Mouse (Mus musculus): ENCODE data around the gene Lmx1b. TPM values are rescaled to one million over a fixed set of nuclear protein-coding genes. Genes with fewer than 3 reads are reported as not detected.

Gene Lmx1b
- polyA plus RNA-seq, 1 experiment from 2014 or later = not detected

DNA sequence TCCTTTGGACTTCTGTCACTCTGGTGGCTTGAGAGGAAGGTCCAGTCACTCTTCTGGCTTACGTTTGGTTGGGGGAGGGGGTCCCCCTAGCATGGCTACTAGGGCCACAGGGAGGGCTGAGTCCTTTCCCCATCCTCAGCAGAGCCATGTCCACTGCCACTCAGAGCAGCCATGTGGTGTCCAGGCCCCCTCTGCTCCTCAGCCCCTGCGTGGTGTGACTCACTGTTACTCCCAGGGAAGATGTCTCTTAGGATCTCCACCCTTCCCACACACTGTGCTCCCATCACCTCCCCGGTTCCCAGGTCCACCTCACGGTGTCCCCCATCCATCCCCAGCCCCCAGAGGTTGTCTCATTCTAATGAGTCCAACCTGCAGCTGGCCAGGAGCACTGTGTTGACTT is 24.4 kb upstream of the Lmx1b start:
- H3K4me2 ChIP-seq (replicated peaks; ENCODE audit: low read depth) = no peak overlapping the region
- ATAC-seq (ENCODE audit: low FRiP score, low TSS enrichment) (0 out of 2 replicates have a peak, but pooled peaks have one; percentile 19), DNase-seq (ENCODE audit: low spot score) (no peak)
- no peak overlapping the region for H3K9ac ChIP-seq (ENCODE audit: low read length)
- H3K36me3 ChIP-seq (ENCODE audit: control insufficient read depth, insufficient read depth, low read length) = no peaks in the 10 kb centered on the region
- H3K27me3 ChIP-seq (ENCODE audit: control insufficient read depth, insufficient read depth, low read length) = no peaks in the 10 kb centered on the region
- TF ChIP-seq CTCF (IDR thresholded peaks at IDR 0.05; ENCODE audit: low read depth) = no peak
- TF ChIP-seq EP300 (optimal IDR thresholded peaks at IDR 0.05) = no peak
- 74% methylated on average over 4 of the region's 4 CpGs for WGBS
- H3K9me3 ChIP-seq (ENCODE audit: control insufficient read depth, low read length) = no peaks in the 10 kb centered on the region
- H3K27ac ChIP-seq (replicated peaks) = no peak overlapping the region
- H3K4me1 ChIP-seq (replicated peaks; ENCODE audit: control insufficient read depth, insufficient read depth) = peaks cover 5% of the 10 kb centered on the region; the same call in 1 of the 2 replicates
- no peak overlapping the region for H3K4me3 ChIP-seq (ENCODE audit: low read depth, low read length)

DNA sequence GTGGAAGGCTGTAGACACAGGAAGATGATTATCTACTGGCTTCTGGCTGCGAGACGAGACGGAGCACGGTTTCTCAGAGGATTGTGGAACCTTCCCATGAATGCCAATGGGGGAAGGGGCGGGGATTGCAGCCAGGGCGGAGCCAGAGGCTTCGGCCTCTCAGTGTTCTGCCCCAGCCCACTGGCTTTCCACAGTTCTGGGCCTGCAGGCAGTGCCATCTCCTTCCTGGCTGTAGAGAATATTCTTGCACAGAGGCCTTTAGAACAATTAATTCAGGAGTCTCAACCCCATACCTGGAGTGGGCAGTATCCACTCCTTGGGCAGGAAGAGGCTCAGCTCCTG is 18.9 kb upstream of the Lmx1b start:
- H3K27me3 ChIP-seq (ENCODE audit: control insufficient read depth, insufficient read depth, low read length) = no peaks in the 10 kb centered on the region
- no peaks in the 10 kb centered on the region for H3K36me3 ChIP-seq (ENCODE audit: control insufficient read depth, insufficient read depth, low read length)
- ATAC-seq (ENCODE audit: low FRiP score, low TSS enrichment) = peak; percentile 68
- H3K4me2 ChIP-seq (replicated peaks; ENCODE audit: low read depth) = peak overlapping the region; percentile 28; the same call in 1 of the 2 replicates
- peak; percentile 56 for DNase-seq (ENCODE audit: low spot score)
- H3K4me1 ChIP-seq (replicated peaks; ENCODE audit: control insufficient read depth, insufficient read depth) = no peaks in the 10 kb centered on the region
- no peak overlapping the region for H3K9ac ChIP-seq (ENCODE audit: low read length)
- no peaks in the 10 kb centered on the region for H3K9me3 ChIP-seq (ENCODE audit: control insufficient read depth, low read length)
- H3K4me3 ChIP-seq (ENCODE audit: low read depth, low read length) = no peak overlapping the region
- no peak overlapping the region for H3K27ac ChIP-seq (replicated peaks)
- 3% methylated on average over 7 of the region's 7 CpGs for WGBS
- no peak for TF ChIP-seq CTCF (IDR thresholded peaks at IDR 0.05; ENCODE audit: low read depth)
- TF ChIP-seq EP300 (optimal IDR thresholded peaks at IDR 0.05) = no peak

DNA sequence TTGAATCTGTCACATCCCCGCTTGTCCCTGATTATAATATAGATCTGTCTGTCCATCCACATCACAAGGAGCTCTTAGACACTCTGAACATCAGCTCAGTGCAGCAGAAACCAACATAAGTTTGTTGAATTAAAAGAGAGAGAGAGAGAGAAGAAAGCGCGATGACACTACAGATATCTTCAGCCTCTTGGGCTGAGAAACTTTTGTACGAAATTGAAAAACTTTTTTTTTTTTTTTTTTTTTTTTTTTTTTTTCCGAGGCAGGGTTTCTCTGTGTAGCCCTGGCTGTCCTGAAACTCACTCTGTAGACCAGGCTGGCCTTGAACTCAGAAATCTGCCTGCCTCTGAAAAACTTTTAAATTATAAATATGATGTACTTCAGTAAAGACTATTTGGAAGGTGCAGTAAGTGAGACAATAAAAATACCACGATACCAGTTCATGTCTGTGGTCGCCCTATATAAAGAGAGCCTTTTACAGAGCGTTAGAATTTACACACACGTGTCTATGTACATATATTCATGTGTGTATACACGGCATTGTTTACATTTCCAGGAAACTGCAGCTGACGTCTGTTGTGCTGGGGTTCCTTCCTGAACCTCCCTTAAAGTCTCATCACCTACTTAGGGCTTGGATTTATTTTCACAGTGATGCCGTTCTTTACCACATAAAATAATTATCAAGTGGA is 18.4 kb upstream of the Lmx1b start:
- Histone ChIP-seq H3K27me3 (ENCODE audit: control insufficient read depth, insufficient read depth, low read length) (no peaks in the 10 kb centered on the region), H3K9ac (ENCODE audit: low read length) (no peak overlapping the region), H3K27ac (replicated peaks) (no peak overlapping the region), H3K4me2 (replicated peaks; ENCODE audit: low read depth) (peak overlapping the region; percentile 28; the same call in 1 of the 2 replicates), H3K9me3 (ENCODE audit: control insufficient read depth, low read length) (no peaks in the 10 kb centered on the region), H3K36me3 (ENCODE audit: control insufficient read depth, insufficient read depth, low read length) (no peaks in the 10 kb centered on the region), H3K4me1 (replicated peaks; ENCODE audit: control insufficient read depth, insufficient read depth) (no peaks in the 10 kb centered on the region), H3K4me3 (ENCODE audit: low read depth, low read length) (no peak overlapping the region)
- 41% methylated on average over 11 of the region's 12 CpGs for WGBS
- no peak for TF ChIP-seq EP300 (optimal IDR thresholded peaks at IDR 0.05)
- no peak for TF ChIP-seq CTCF (IDR thresholded peaks at IDR 0.05; ENCODE audit: low read depth)
- ATAC-seq (ENCODE audit: low FRiP score, low TSS enrichment) (peak; percentile 42), DNase-seq (ENCODE audit: low spot score) (no peak)

- Histone ChIP-seq H3K27me3 (ENCODE audit: control insufficient read depth, insufficient read depth, low read length) (no peaks in the 10 kb centered on the region), H3K36me3 (ENCODE audit: control insufficient read depth, insufficient read depth, low read length) (no peaks in the 10 kb centered on the region), H3K4me2 (replicated peaks; ENCODE audit: low read depth) (no peak overlapping the region), H3K4me3 (ENCODE audit: low read depth, low read length) (no peak overlapping the region), H3K27ac (replicated peaks) (no peak overlapping the region), H3K9me3 (ENCODE audit: control insufficient read depth, low read length) (no peaks in the 10 kb centered on the region), H3K4me1 (replicated peaks; ENCODE audit: control insufficient read depth, insufficient read depth) (no peaks in the 10 kb centered on the region), H3K9ac (ENCODE audit: low read length) (no peak overlapping the region)
- no peak for DNase-seq (ENCODE audit: low spot score)
- 76% methylated on average over 22 of the region's 22 CpGs for WGBS
- TF ChIP-seq EP300 (optimal IDR thresholded peaks at IDR 0.05) = no peak
- peak; percentile 33 for TF ChIP-seq CTCF (IDR thresholded peaks at IDR 0.05; ENCODE audit: low read depth)
- ATAC-seq (ENCODE audit: low FRiP score, low TSS enrichment) = no peak
Measured at GRCm38 (mm10) chr2:33652517-33653198, 12.3 kb upstream of the Lmx1b start.

GRCm38 (mm10) chr2:33649371-33649770 is 9.1 kb upstream of the Lmx1b start:
- WGBS = 44% methylated on average over 3 of the region's 3 CpGs
- peaks cover 17% of the 10 kb centered on the region; the same call in 1 of the 2 replicates for H3K27me3 ChIP-seq (ENCODE audit: control insufficient read depth, insufficient read depth, low read length)

DNA sequence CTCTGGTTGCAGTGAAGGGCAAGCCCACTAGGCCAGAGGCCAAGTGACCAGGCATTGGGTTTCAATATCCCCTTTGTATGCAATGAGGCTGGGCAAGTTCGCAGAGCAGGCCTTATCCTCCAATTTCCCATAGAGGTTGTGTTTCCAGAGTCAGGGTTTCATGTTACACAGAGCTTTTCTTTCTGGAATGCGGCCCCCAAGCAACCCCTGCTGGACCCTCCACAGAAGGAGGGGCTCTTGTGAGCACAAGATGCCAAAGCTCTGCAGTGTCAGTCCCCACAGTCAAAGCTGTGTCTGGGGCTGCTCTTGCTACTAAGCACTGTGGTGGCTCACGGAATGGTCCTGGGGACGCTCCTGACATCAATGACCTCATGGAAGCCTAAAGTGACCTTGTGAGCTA is 8.6 kb upstream of the Lmx1b start:
- no peak for DNase-seq (ENCODE audit: low spot score)
- TF ChIP-seq EP300 (optimal IDR thresholded peaks at IDR 0.05) = no peak
- no peak for TF ChIP-seq CTCF (IDR thresholded peaks at IDR 0.05; ENCODE audit: low read depth)
- Histone ChIP-seq H3K4me1 (replicated peaks; ENCODE audit: control insufficient read depth, insufficient read depth) (no peaks in the 10 kb centered on the region), H3K9ac (ENCODE audit: low read length) (no peak overlapping the region), H3K4me3 (ENCODE audit: low read depth, low read length) (no peak overlapping the region), H3K27ac (replicated peaks) (no peak overlapping the region), H3K9me3 (ENCODE audit: control insufficient read depth, low read length) (no peaks in the 10 kb centered on the region), H3K4me2 (replicated peaks; ENCODE audit: low read depth) (no peak overlapping the region), H3K36me3 (ENCODE audit: control insufficient read depth, insufficient read depth, low read length) (no peaks in the 10 kb centered on the region), H3K27me3 (ENCODE audit: control insufficient read depth, insufficient read depth, low read length) (peaks cover 18% of the 10 kb centered on the region; the same call in 1 of the 2 replicates)
- WGBS = 45% methylated on average over 4 of the region's 4 CpGs
- ATAC-seq (ENCODE audit: low FRiP score, low TSS enrichment) = no peak

More at GRCm38 (mm10) chr2:33649371-33649770, 9.1 kb upstream of the Lmx1b start:
- H3K4me2 ChIP-seq (replicated peaks; ENCODE audit: low read depth) = no peak overlapping the region
- no peaks in the 10 kb centered on the region for H3K4me1 ChIP-seq (replicated peaks; ENCODE audit: control insufficient read depth, insufficient read depth)
- DNase-seq (ENCODE audit: low spot score) (no peak), ATAC-seq (ENCODE audit: low FRiP score, low TSS enrichment) (no peak)
- no peak overlapping the region for H3K9ac ChIP-seq (ENCODE audit: low read length)
- H3K27ac ChIP-seq (replicated peaks) = no peak overlapping the region
- H3K4me3 ChIP-seq (ENCODE audit: low read depth, low read length) = no peak overlapping the region
- H3K9me3 ChIP-seq (ENCODE audit: control insufficient read depth, low read length) = no peaks in the 10 kb centered on the region
- TF ChIP-seq CTCF (IDR thresholded peaks at IDR 0.05; ENCODE audit: low read depth) (no peak), EP300 (optimal IDR thresholded peaks at IDR 0.05) (no peak)
- H3K36me3 ChIP-seq (ENCODE audit: control insufficient read depth, insufficient read depth, low read length) = no peaks in the 10 kb centered on the region

All from stomach, postnatal 0 days (tissue).